Mouse (Mus musculus): ENCODE results near the gene Gm8220. TPM values are rescaled to one million over a fixed set of nuclear protein-coding genes. Genes with fewer than 3 reads are reported as not detected.

The Gm8220 gene
- polyA plus RNA-seq (2015; fragmentation: Nextera tagmentation; extraction: Ambion mirVana), result not detected in 2 replicates

DNA sequence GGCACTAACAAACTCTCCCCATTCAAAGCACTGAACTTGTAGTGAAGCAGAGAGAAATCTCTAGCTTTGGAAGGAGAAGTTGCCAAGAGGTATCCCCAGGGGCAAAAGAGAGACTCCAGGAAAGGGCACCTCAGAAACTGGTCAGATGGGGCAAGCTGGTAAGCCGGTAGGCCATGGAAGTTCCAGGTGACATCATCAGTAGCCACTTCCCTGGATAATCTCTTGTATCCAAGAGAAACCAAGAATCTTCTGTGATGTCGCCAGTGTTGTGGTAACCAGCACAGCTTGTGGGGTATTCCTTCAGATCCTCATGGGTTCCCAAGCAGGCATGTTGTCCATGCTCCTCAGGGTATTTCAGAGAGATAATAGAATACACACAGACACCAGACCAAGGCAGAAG is at the start of gene Gm8220:
Gene Gm8220, plus strand, starts transcription at position 301 of the 400 bp plus-strand sequence.

GRCm38 (mm10) chr14:44338484-44338883 is 53.1 kb downstream of the Gm8220 start, which contains the start of gene Gm5930:
Gm5930 (minus strand) TSS chr14:44338584.

Other genes with a start within 250 kb of the Gm8220 start
- 3.6 and 6.8 TPM in 2 replicates for gene Ear2, start 182.9 kb upstream of the Gm8220 start, polyA plus RNA-seq (2015; fragmentation: Nextera tagmentation; extraction: Ambion mirVana)
- not detected in 2 replicates for gene Gm3327, start 161.7 kb upstream of the Gm8220 start, polyA plus RNA-seq (2015; fragmentation: Nextera tagmentation; extraction: Ambion mirVana)
- gene Gm8212, start 87.9 kb upstream of the Gm8220 start, polyA plus RNA-seq (2015; fragmentation: Nextera tagmentation; extraction: Ambion mirVana), result not detected in 2 replicates
- not detected in 2 replicates for gene 4930503E14Rik, start 72.3 kb upstream of the Gm8220 start, polyA plus RNA-seq (2015; fragmentation: Nextera tagmentation; extraction: Ambion mirVana)
- gene Gm5930, start 53.0 kb downstream of the Gm8220 start, polyA plus RNA-seq (2015; fragmentation: Nextera tagmentation; extraction: Ambion mirVana), result not detected in 2 replicates
- gene Gm8229, start 79.8 kb downstream of the Gm8220 start, polyA plus RNA-seq (2015; fragmentation: Nextera tagmentation; extraction: Ambion mirVana), result not detected in 2 replicates
- not detected in 2 replicates for gene Gm3371, start 125.1 kb downstream of the Gm8220 start, polyA plus RNA-seq (2015; fragmentation: Nextera tagmentation; extraction: Ambion mirVana)
- gene Gm8232, start 148.1 kb downstream of the Gm8220 start, polyA plus RNA-seq (2015; fragmentation: Nextera tagmentation; extraction: Ambion mirVana), result not detected in 2 replicates
- not detected in 2 replicates for gene BC061237, start 206.9 kb downstream of the Gm8220 start, polyA plus RNA-seq (2015; fragmentation: Nextera tagmentation; extraction: Ambion mirVana)
- gene Gm17093, start 232.7 kb downstream of the Gm8220 start, polyA plus RNA-seq (2015; fragmentation: Nextera tagmentation; extraction: Ambion mirVana), result not detected in 2 replicates